Mouse (Mus musculus) heart, adult 2 months (tissue): Measurements from ENCODE around the gene Mta1. TPM values are rescaled to one million over a fixed set of nuclear protein-coding genes. Genes with fewer than 3 reads are reported as not detected.
A peak's percentile ranks its signal among the peaks of the same experiment; 100 is the strongest.

Source experiments
- DNase-seq, 2 experiments: peaks; one replicate each; pipeline ENCODE4 v3.0.0; 2021
- H3K27ac ChIP-seq: fragments of 200-600 bp; 2 replicates; pipeline ENCODE4 v1.8.1; 2022
- H3K27me3 ChIP-seq: fragments of 200-500 bp; 2 replicates; pipeline ENCODE4 v1.6.1; 2012; ENCODE audit warnings: mild to moderate bottlenecking, low read length, inconsistent platforms, mixed read lengths; ENCODE audit not compliant: control insufficient read depth, insufficient read depth
- H3K36me3 ChIP-seq: fragments of 200-500 bp; 2 replicates; pipeline ENCODE4 v1.6.1; 2012; ENCODE audit warnings: low read length, inconsistent platforms; ENCODE audit not compliant: control insufficient read depth, insufficient read depth
- H3K4me1 ChIP-seq: fragments of 200-500 bp; 2 replicates; pipeline ENCODE4 v1.6.1; 2011; ENCODE audit warnings: low read length; ENCODE audit not compliant: control insufficient read depth, insufficient read depth
- H3K4me3 ChIP-seq: fragments of 200-600 bp; 2 replicates; pipeline ENCODE4 v1.8.1; 2022
- H3K79me2 ChIP-seq: fragments of 200-500 bp; replicated peaks from 2 replicates; pipeline ENCODE4 v1.6.1; 2012; ENCODE audit warnings: mild to moderate bottlenecking, inconsistent platforms, low read length, moderate library complexity, mixed read lengths; ENCODE audit not compliant: control insufficient read depth, insufficient read depth
- H3K9ac ChIP-seq: fragments of 200-500 bp; 2 replicates; pipeline ENCODE4 v1.6.1; 2012; ENCODE audit warnings: low read depth, mild to moderate bottlenecking, control low read depth, inconsistent platforms, low read length, mixed read lengths
- CTCF ChIP-seq: fragments of 200-600 bp; IDR thresholded peaks from 2 replicates; pipeline ENCODE4 v1.8.1; 2022; ENCODE audit warnings: antibody characterized with exemption, mild to moderate bottlenecking, moderate library complexity
- EP300 ChIP-seq: fragments of 200-500 bp; IDR thresholded peaks from 2 replicates; pipeline ENCODE4 v1.6.1; 2011; ENCODE audit warnings: low read depth, low read length, control low read depth; ENCODE audit not compliant: insufficient read depth
- POLR2A ChIP-seq: fragments of 200-500 bp; IDR thresholded peaks from 2 replicates; pipeline ENCODE4 v1.6.1; 2011; ENCODE audit warnings: mild to moderate bottlenecking, low read depth, low read length, control low read depth; ENCODE audit not compliant: insufficient read depth
- WGBS: fragments of 180-500 bp; shearing (Covaris S2); methylation state at CpG from one replicate; pipeline ENCODE4 v1.1.7; 2018; 5-methylcytosine and 5-hydroxymethylcytosine counted together
- intact Hi-C: fragments of 180-260 bp; cut with DNase I; formaldehyde crosslinking; loops from one replicate; pipeline ENCODE4 v1.15.1; 2025
- polyA plus RNA-seq: library from polyadenylated mRNA; depleted of rRNA; stranded (reverse); fragments of >200 nt; gene quantifications from 2 replicates; pipeline ENCODE4 v1.2.3, GENCODE M21; 2012
- total RNA-seq, 2 experiments: library from RNA; stranded (reverse); gene quantifications; 2 replicates each; pipeline ENCODE4 v1.2.3; 2021

Gene Mta1
- total and polyA plus RNA-seq, 3 experiments, result 42.4 to 54.8 (median 44.8) TPM

DNA sequence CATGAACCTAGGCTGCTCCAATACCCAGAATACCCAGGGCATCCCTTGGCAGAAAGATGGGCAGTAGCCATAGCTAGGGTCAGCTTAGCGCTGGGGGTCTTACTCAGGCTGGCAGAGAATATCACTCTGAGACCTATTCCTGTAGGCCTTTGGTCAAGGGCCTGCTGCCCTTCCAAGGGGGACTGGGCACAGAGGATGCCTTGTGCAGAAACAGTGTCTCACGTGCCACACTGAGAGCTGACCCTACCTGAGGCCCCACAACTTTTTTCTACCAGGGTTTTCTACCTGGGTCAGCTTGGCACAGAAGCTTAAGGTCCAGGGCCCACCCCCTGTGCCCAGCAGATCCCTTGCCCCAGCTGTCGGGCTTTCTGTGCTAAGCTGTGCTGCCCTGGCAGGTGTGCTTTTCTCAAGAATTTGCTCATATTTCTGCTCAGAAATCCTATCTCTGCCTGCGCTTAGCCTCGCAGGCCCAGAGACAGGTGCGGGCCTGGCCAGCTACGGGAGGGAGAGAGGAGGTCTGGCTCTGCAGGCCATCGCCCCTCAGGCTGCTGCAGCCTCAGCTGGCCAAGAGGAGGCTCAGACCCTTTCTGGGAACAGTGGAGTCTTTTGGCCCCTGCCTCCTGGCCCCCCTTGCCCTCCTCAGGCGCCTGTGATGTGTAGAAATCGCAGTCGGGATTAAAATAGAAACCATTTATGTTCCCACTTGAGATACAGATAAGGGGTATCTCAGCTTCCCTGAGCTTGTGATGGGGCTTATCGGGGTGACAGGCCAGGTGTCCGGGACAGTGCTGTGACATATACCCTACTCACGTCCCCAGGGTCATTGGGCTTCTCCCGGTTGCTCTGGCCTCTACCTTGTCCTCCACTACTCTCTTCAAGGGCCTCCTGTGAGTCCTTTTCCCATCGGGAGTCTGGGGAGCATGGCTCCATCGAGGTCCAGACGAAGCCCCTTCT lies 39.5 kb downstream of the Mta1 start:
- intact Hi-C loops, result loop anchor here (2.0 kb wide), 1 partner anchor 19 kb away; no protein-coding TSS in a partner anchor

DNA sequence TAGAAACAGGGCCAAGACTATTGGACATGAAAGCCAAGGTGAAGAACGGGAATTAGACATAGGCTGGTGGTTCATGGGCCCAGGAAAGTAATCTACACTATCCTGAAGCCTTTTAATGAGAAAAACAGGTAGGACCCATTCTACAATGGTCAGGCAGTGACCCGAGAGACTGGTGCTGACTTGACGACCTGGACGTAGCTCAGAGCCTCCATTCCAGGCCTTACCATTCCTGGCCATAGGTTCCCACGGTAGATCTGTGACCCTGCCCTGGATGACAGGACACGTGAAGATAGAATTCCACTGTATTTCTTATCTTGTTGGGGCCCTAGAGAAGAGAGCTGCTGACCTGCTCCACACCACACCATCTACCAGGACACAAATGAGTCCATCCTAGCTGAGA lies 40.2 kb downstream of the Mta1 start:
- intact Hi-C loops, result loop anchor here (2.0 kb wide), 1 partner anchor 19 kb away; no protein-coding TSS in a partner anchor
- Histone ChIP-seq H3K27ac (peak overlapping the region; percentile 100), H3K4me1 (peaks cover 14% of the 10 kb centered on the region), H3K9ac (no peak overlapping the region), H3K79me2 (0 out of 2 replicates have a peak, but pooled peaks cover 1% of the 10 kb centered on the region), H3K4me3 (no peak overlapping the region), H3K27me3 (no peaks in the 10 kb centered on the region), H3K36me3 (no peaks in the 10 kb centered on the region)
- TF ChIP-seq POLR2A, result no peak
- TF ChIP-seq CTCF, result no peak
- no peak for TF ChIP-seq EP300
- WGBS, result 37% methylated on average over 6 of the region's 6 CpGs
- no peak for DNase-seq

More for the DNA sequence above, 39.5 kb downstream of the Mta1 start:
- no peak; the same call in 1 of the 2 replicates for TF ChIP-seq POLR2A
- TF ChIP-seq EP300, result peak; percentile 98
- no peak for TF ChIP-seq CTCF
- H3K79me2 ChIP-seq, result 0 out of 2 replicates have a peak, but pooled peaks cover 1% of the 10 kb centered on the region
- H3K27me3 ChIP-seq, result no peaks in the 10 kb centered on the region
- WGBS, result 52% methylated on average over 18 of the region's 18 CpGs
- 0 out of 2 replicates have a peak overlapping the region, but pooled peaks have one; percentile 5 for H3K9ac ChIP-seq
- peaks cover 19% of the 10 kb centered on the region for H3K4me1 ChIP-seq
- DNase-seq, result peak; percentile 58 to 78
- peak overlapping the region; percentile 100 for H3K27ac ChIP-seq
- H3K36me3 ChIP-seq, result no peaks in the 10 kb centered on the region
- no peak overlapping the region for H3K4me3 ChIP-seq

DNA sequence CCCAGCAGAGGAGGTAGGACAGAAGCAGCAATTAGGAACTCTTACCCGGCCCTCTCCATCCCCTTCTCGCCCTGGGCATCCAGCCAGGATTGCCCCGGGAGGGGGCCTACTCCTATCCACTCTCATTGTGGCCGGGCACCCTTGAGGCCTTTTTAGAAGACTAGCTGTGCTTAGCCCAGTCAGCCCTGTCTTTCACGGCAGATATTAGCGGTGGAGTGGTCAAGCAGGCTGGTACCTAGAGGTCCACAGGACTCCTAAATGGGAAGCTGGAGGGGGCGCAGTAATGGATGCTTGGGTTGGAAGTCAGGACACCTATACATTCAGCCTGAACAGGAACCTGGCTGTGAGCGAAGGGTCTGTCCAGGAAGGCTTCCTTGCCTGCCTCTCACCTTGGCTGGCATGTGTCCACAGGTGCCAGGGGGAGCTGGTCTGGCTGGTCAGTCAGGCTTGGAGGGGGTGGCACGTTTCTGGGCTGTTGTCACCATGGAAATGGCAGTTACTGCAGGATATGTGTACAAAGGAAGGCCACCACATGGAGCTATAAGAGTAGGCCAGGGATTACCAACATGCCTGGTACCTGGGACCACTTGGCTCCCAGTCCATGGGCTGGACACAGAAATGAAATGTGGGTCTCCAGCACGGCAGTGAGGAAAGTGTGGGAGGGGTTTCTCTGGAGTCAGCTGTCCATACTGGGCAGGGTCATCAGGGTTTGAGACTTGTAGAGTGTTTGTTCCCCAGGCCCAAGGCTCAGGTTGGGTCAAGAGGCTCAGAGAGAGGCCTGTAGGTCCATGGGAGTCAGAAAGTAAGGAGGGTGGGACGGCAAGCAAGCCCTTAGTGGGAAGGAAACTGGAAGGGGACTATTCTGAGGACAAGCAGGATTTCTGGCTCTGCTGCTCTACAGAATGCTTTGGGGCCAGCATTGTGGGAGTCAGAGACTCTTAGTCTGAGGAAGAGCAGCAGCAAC lies 41.1 kb downstream of the Mta1 start:
- H3K27ac ChIP-seq, result peak overlapping the region; percentile 100
- peaks cover 14% of the 10 kb centered on the region for H3K4me1 ChIP-seq
- H3K9ac ChIP-seq, result peak overlapping the region; percentile 10; the same call in 1 of the 2 replicates
- H3K4me3 ChIP-seq, result peak overlapping the region; percentile 84
- intact Hi-C loops, result loop anchor here (2.0 kb wide), 1 partner anchor 20 kb away; no protein-coding TSS in a partner anchor
- H3K36me3 ChIP-seq, result peaks cover 6% of the 10 kb centered on the region
- 44% methylated on average over 11 of the region's 11 CpGs for WGBS
- 0 out of 2 replicates have a peak, but pooled peaks cover 1% of the 10 kb centered on the region for H3K79me2 ChIP-seq
- H3K27me3 ChIP-seq, result no peaks in the 10 kb centered on the region
- peak; percentile 41 to 54 for DNase-seq
- TF ChIP-seq POLR2A (no peak), EP300 (0 out of 2 replicates have a peak, but pooled peaks have one; percentile 6)

DNA sequence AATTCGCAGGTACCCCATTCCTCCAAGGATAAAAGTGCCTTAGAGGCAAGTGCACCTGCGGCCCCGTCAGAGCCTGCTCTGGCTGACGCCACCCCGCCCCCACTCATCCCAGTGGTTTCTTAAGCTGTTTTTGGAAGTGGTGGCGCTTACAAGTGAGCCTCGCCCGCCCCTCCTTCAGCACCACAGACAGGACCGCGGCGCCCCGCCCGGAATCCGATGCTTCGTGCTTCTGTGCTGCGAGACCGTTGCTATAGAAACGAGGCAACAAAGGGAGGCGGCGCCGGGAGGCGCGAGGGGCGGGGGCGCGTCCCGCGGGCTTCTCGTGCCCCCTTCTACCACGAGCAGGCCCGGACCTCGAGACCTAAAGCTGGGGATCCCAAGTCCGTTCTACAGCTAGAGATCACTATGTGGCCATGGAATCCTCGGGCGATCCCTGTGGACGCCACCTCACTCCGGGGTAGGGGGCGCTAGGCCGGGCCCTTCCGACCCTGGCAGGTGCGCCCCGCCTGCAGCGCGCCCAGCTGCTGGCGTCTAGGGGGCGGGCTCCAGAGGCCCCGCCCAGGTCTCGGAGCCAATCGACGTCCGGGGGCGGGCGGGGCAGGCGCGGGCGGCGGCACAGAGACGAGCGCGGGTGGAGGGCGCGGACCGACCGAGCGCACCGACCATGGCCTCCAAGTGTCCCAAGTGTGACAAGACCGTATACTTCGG lies 42.0 kb downstream of the Mta1 start, which contains the start of gene Crip2:
Gene Crip2 (plus strand): TSS at position 329 of the 708 bp plus-strand sequence.
- Histone ChIP-seq H3K27me3 (no peaks in the 10 kb centered on the region), H3K36me3 (peaks cover 15% of the 10 kb centered on the region), H3K4me3 (peak within 1 kb of the TSS; percentile 84), H3K27ac (peak within 1 kb of the TSS; percentile 100), H3K79me2 (0 out of 2 replicates have a peak, but pooled peaks cover 1% of the 10 kb centered on the region), H3K4me1 (peaks cover 22% of the 10 kb centered on the region), H3K9ac (peak within 1 kb of the TSS; percentile 99)
- intact Hi-C loops, result loop anchor here (2.0 to 5.0 kb wide), 2 partner anchors 21 to 188 kb away; no protein-coding TSS in a partner anchor
- under 1% methylated on average over 68 of the region's 68 CpGs for WGBS
- TF ChIP-seq CTCF (peak; percentile 61), POLR2A (peak; percentile 97), EP300 (no peak; the same call in 1 of the 2 replicates)
- peak; percentile 96 to 97 for DNase-seq
